Mouse (Mus musculus): Measurements from ENCODE around the gene Fbxl18.

GRCm38 (mm10) chr5:142891396-142891795 lies 3.8 kb downstream of the Fbxl18 start:
- no peak for TF ChIP-seq POLR2A (IDR thresholded peaks at IDR 0.05; ENCODE audit: extremely low read depth, insufficient read depth, low read length)
- no peak for TF ChIP-seq CTCF (IDR thresholded peaks at IDR 0.05; ENCODE audit: extremely low read depth, insufficient read depth, low read length)
